Mouse (Mus musculus): ENCODE results near the gene Ly6g5c.

DNA sequence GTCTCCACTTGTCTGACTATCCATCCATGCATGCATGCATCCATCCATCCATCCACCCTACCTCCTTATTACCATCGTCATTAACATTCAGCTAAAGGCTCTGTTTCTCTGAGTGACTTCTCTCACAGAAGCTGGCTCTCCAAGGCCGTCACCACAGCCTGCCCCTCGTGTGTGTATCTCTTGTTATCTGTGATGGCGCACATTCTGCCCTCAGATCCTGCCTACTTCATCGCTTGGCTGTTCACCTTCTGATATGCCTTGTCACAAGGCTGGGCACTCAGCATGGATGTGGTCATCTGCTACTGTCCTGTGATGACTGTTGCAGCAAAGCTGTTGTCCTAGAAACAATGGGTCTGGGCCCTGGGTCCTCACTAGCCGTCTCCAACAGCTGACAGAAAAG lies 3.3 kb upstream of the Ly6g5c start:
- TF ChIP-seq CTCF (IDR thresholded peaks at IDR 0.05; ENCODE audit: borderline replicate concordance, extremely low read depth, insufficient read depth, insufficient read length), result no peak
- no peak for TF ChIP-seq POLR2A (IDR thresholded peaks at IDR 0.05; ENCODE audit: borderline replicate concordance, extremely low read depth, insufficient read depth, insufficient read length, poor library complexity, severe bottlenecking)

Data from brain, embryonic 14.5 days (tissue).